Comparison of ENCODE assay signal across 8 mouse cellular contexts in the genomic region with DNA sequence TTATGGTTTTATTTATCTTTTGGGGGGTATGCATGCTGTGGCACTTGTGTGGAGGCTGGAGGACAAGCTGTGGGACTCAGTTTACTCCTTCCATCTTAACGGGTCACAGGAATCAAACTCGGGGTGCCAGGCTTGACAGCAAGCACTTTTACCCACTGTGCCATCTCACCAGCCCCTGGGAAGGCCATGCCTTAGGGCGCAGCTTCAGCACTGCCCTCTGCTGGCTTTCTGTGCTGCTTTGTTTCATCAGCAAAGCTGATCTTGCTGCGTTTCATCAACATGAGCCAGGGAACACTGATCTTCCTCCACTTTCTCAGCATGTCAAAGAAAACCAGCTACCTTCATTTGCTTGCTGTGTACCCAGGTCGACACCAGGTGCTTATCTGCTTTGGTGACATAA.
DNase-seq lines count a peak whose midpoint lies in the region; ATAC-seq and TF ChIP-seq lines count a peak whose summit lies in the region.

No protein-coding gene starts in this region.

- POLR2A ChIA-PET in Patski (lab: Charles Lee), result no interaction called here

- H3K36me3 ChIP-seq in liver, adult 2 months (ENCODE audit: control insufficient read depth, insufficient read depth, low read length), result no peaks in the 10 kb centered on the region
- H3K36me3 ChIP-seq in liver, embryonic 11.5 days (ENCODE audit: control insufficient read depth, insufficient read depth, low read length), result no peaks in the 10 kb centered on the region

- intact Hi-C loops in left cerebral cortex, postnatal 4 days (cut with DNase I), result no loop called here

- no peaks in the 10 kb centered on the region for H3K27me3 ChIP-seq in liver, adult 2 months (ENCODE audit: control insufficient read depth, insufficient read depth, low read length)
- H3K27me3 ChIP-seq in liver, embryonic 11.5 days (replicated peaks; ENCODE audit: control insufficient read depth, insufficient read depth, low read length), result 0 out of 2 replicates have a peak, but pooled peaks cover 4% of the 10 kb centered on the region
- H3K27me3 ChIP-seq in Patski, result peaks cover 21% of the 10 kb centered on the region

- no peak overlapping the region for H3K4me2 ChIP-seq in liver, embryonic 11.5 days

- H3K27ac ChIP-seq in liver, adult 2 months (replicated peaks; ENCODE audit: insufficient read depth, low read depth, low read length), result no peak overlapping the region
- no peak overlapping the region for H3K27ac ChIP-seq in liver, embryonic 11.5 days (ENCODE audit: low read depth, low read length)

- H3K4me1 ChIP-seq in liver, adult 2 months (ENCODE audit: control insufficient read depth, insufficient read depth, low read length), result no peaks in the 10 kb centered on the region
- H3K4me1 ChIP-seq in liver, embryonic 11.5 days (replicated peaks; ENCODE audit: control insufficient read depth, insufficient read depth, low read length), result no peaks in the 10 kb centered on the region

- in situ Hi-C loops in Patski (cut with MboI; ENCODE audit: low pct_unique_long_range_greater_than_20kb), result no loop called here

- no peaks in the 10 kb centered on the region for H3K79me2 ChIP-seq in liver, adult 2 months (ENCODE audit: control insufficient read depth, insufficient read depth, low read length)

- no peak for TF ChIP-seq POLR2A in liver, adult 2 months (IDR thresholded peaks at IDR 0.05; ENCODE audit: extremely low read depth, insufficient read depth, low read length)

- no peak overlapping the region for H3K4me3 ChIP-seq in liver, adult 2 months (ENCODE audit: insufficient read depth, low read depth, low read length)
- no peak overlapping the region for H3K4me3 ChIP-seq in liver, embryonic 11.5 days (ENCODE audit: low read depth, low read length)

- peak; percentile 89 for TF ChIP-seq CTCF in liver, adult 2 months (IDR thresholded peaks at IDR 0.05; ENCODE audit: low read depth, low read length)
- peak; percentile 60 for TF ChIP-seq CTCF in Patski (IDR thresholded peaks at IDR 0.05)

- H3K9ac ChIP-seq in liver, adult 2 months (ENCODE audit: low read depth, low read length), result no peak overlapping the region
- H3K9ac ChIP-seq in liver, embryonic 11.5 days (ENCODE audit: low read depth, low read length), result no peak overlapping the region

- CTCF ChIA-PET in Patski (lab: Charles Lee), result interaction anchor here (1.4 kb wide), 1 partner anchor 62 kb away, joined by 3 read pairs; no protein-coding TSS in a partner anchor

- WGBS in liver, adult 2 months, result 32% methylated on average over 5 of the region's 5 CpGs
- WGBS in liver, embryonic 11.5 days, result 21% methylated on average over 5 of the region's 5 CpGs

- peak; percentile 34 for DNase-seq in liver, adult 2 months (ENCODE audit: extremely low read depth, low read depth, low spot score)
- DNase-seq in liver, embryonic 11.5 days (ENCODE audit: low spot score), result no peak
- DNase-seq in Patski (ENCODE audit: low read depth, low spot score), result no peak
- peak; percentile 51 to 67 for DNase-seq in cerebellum, postnatal 14 days
- peak; percentile 58 for DNase-seq in heart, postnatal 4 days
- DNase-seq in left cerebral cortex, postnatal 4 days, result peak; percentile 46
- DNase-seq in retina, postnatal 7 days (ENCODE audit: low read depth, low spot score), result peak; percentile 27

- no peaks in the 10 kb centered on the region for H3K9me3 ChIP-seq in liver, embryonic 11.5 days (ENCODE audit: control insufficient read depth, low read length)

- ATAC-seq in liver, embryonic 11.5 days (replicated peaks; ENCODE audit: low FRiP score), result no peak
- ATAC-seq in Patski, result no peak
- ATAC-seq in erythroblast, adult 5-6 weeks (replicated peaks; ENCODE audit: low FRiP score, poor library complexity, severe bottlenecking), result no peak

Comparison
In these comparisons a context has a peak if more than half of its experiments do, and no peak if none do; other contexts are left out.
1. DNase-seq: peak in liver, adult 2 months (single experiment), cerebellum, postnatal 14 days (2 of 2), heart, postnatal 4 days (single experiment), left cerebral cortex, postnatal 4 days (single experiment) and retina, postnatal 7 days (single experiment); none in liver, embryonic 11.5 days (single experiment) and Patski (single experiment).